Mouse (Mus musculus) testis, adult 2 months (tissue): ENCODE measurements at regions not wholly inside any gene's neighbourhood (a gene's known extent, or its start where the extent isn't known, plus 50 kb on each side); places are given as distances from the start of the nearest gene placed in this dataset.

Source experiments
- CTCF ChIP-seq: fragments of 200-500 bp; IDR thresholded peaks from 2 replicates; pipeline ENCODE4 v1.5.1; 2012; ENCODE audit warnings: low read depth, mild to moderate bottlenecking, inconsistent platforms, low read length, moderate library complexity; ENCODE audit not compliant: control insufficient read depth, insufficient read depth, insufficient replicate concordance
- POLR2A ChIP-seq: fragments of 200-500 bp; IDR thresholded peaks from 2 replicates; pipeline ENCODE4 v1.6.1; 2012; ENCODE audit warnings: low read depth, mild to moderate bottlenecking, inconsistent platforms, low read length, moderate library complexity; ENCODE audit not compliant: control insufficient read depth

GRCm38 (mm10) chr15:52430491-52431158, 1454.1 kb upstream of the Gm7489 start:
- TF ChIP-seq POLR2A (no peak), CTCF (no peak)
